Comparison of ENCODE assay signal across 7 mouse cellular contexts in the genomic region with DNA sequence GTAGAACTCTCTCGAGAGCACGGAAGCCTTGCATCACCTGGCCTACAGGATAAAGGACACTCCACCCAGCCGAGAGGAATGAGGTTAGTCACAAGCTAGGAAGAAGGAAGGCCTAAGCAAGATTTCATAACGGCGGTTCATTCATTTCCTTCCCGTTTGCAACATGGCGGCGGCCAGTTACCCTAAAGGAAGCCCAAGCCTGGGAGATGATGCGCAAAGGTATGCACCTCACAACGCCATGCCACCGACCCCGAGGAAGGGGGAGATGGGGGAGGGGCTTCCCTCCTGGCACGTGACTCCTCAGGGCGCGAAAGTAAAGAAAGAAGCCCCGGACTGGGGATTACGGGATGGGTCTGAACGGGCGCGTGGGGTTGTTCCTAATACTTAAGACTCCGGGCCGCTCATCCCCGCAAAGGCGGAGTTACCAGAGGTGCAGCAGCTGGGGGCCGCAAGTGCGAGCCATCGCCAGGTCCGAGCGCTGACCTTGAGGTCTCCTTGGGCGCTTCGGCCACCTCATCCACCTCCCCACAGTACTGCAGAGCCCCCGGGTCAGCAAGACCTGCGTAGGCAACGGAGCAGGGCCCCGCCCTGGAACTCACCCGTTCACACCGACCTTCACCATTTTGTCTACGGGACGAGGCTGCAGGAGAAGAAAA. TPM values are rescaled to one million over a fixed set of nuclear protein-coding genes. Genes with fewer than 3 reads are reported as not detected.
DNase-seq lines count a peak whose midpoint lies in the region; ATAC-seq lines count a peak whose summit lies in the region.

No protein-coding gene starts in this region.

- H3K36me3 ChIP-seq in forebrain, embryonic 12.5 days (replicated peaks) = peaks cover 65% of the 10 kb centered on the region
- peaks cover 82% of the 10 kb centered on the region for H3K36me3 ChIP-seq in hindbrain, embryonic 10.5 days

- H3K4me2 ChIP-seq in forebrain, embryonic 12.5 days = peak overlapping the region; percentile 95

- peak overlapping the region; percentile 98 for H3K4me3 ChIP-seq in forebrain, embryonic 12.5 days (replicated peaks)
- peak overlapping the region; percentile 92 for H3K4me3 ChIP-seq in hindbrain, embryonic 10.5 days

- intact Hi-C loops in left cerebral cortex, postnatal 25 days (cut with DNase I) = loop anchor here (2.0 to 5.0 kb wide), 3 partner anchors 16 to 106 kb away; a partner anchor contains a TSS

- H3K27ac ChIP-seq in forebrain, embryonic 12.5 days = peak overlapping the region; percentile 96
- H3K27ac ChIP-seq in hindbrain, embryonic 10.5 days = peak overlapping the region; percentile 99

- peak overlapping the region; percentile 98 for H3K9ac ChIP-seq in forebrain, embryonic 12.5 days

- no peaks in the 10 kb centered on the region for H3K9me3 ChIP-seq in forebrain, embryonic 12.5 days
- no peaks in the 10 kb centered on the region for H3K9me3 ChIP-seq in hindbrain, embryonic 10.5 days

- peaks cover 56% of the 10 kb centered on the region for H3K4me1 ChIP-seq in forebrain, embryonic 12.5 days
- H3K4me1 ChIP-seq in hindbrain, embryonic 10.5 days (replicated peaks) = peaks cover 64% of the 10 kb centered on the region

- peak; percentile 47 for ATAC-seq in forebrain, embryonic 12.5 days (ENCODE audit: low FRiP score)
- ATAC-seq in megakaryocyte progenitor cell, adult 5-6 weeks (replicated peaks; ENCODE audit: poor library complexity) = peak; percentile 24

- DNase-seq in MN1 (ENCODE audit: low spot score) = peak; percentile 78
- peak; percentile 59 for DNase-seq in brain, adult 2 months (ENCODE audit: low read depth, low spot score)
- DNase-seq in hindbrain, embryonic 10.5 days (ENCODE audit: low spot score) = peak; percentile 84
- DNase-seq in left cerebral cortex, postnatal 25 days (ENCODE audit: low spot score in 2 of 2) = peak; percentile 49 to 52
- peak; percentile 65 to 72 for DNase-seq in spleen, postnatal 10 days (ENCODE audit: low spot score in 2 of 2)

- no peaks in the 10 kb centered on the region for H3K27me3 ChIP-seq in forebrain, embryonic 12.5 days
- H3K27me3 ChIP-seq in hindbrain, embryonic 10.5 days (ENCODE audit: insufficient read depth, poor library complexity, severe bottlenecking) = no peaks in the 10 kb centered on the region; the same call in 1 of the 2 replicates

- under 1% methylated on average over 38 of the region's 39 CpGs for WGBS in forebrain, embryonic 12.5 days
- WGBS in hindbrain, embryonic 10.5 days = under 1% methylated on average over 39 of the region's 39 CpGs

RNA-seq across cellular contexts. Expression of a gene that starts 1.5 kb away (rescaled TPM):
- 2,231 and 2,319 TPM in 2 replicates for polyA plus RNA-seq in forebrain, embryonic 12.5 days (2016; fragmentation: Nextera tagmentation; extraction: Ambion mirVana)
- polyA plus RNA-seq in hindbrain, embryonic 10.5 days (2016; fragmentation: Nextera tagmentation; extraction: Ambion mirVana) = 2,613 and 2,865 TPM in 2 replicates
- 1,000 to 10,000 TPM; 2,469 to 2,584 TPM for total RNA-seq in left cerebral cortex, postnatal 25 days (2021)
- total RNA-seq in megakaryocyte progenitor cell, adult 5-6 weeks (2015) = 3,979 and 4,068 TPM in 2 replicates
- 1,418 and 1,569 TPM in 2 replicates for total RNA-seq in megakaryocyte progenitor cell, adult 5-6 weeks (2017)

RNA-seq across cellular contexts. Expression of a gene that starts 19.8 kb away (rescaled TPM):
- 15.9 and 16.0 TPM in 2 replicates for polyA plus RNA-seq in forebrain, embryonic 12.5 days (2016; fragmentation: Nextera tagmentation; extraction: Ambion mirVana)
- polyA plus RNA-seq in hindbrain, embryonic 10.5 days (2016; fragmentation: Nextera tagmentation; extraction: Ambion mirVana) = 12.5 and 18.3 TPM in 2 replicates
- total RNA-seq in left cerebral cortex, postnatal 25 days (2021) = 10 to 100 TPM; 52.7 to 63.0 TPM
- total RNA-seq in megakaryocyte progenitor cell, adult 5-6 weeks (2015) = 14.3 and 18.1 TPM in 2 replicates
- total RNA-seq in megakaryocyte progenitor cell, adult 5-6 weeks (2017) = 14.2 and 15.7 TPM in 2 replicates

RNA-seq across cellular contexts. Expression of a gene that starts 26.7 kb away (rescaled TPM):
- 221 and 246 TPM in 2 replicates for polyA plus RNA-seq in forebrain, embryonic 12.5 days (2016; fragmentation: Nextera tagmentation; extraction: Ambion mirVana)
- polyA plus RNA-seq in hindbrain, embryonic 10.5 days (2016; fragmentation: Nextera tagmentation; extraction: Ambion mirVana) = 199 and 233 TPM in 2 replicates
- total RNA-seq in left cerebral cortex, postnatal 25 days (2021) = 10 to 100 TPM; 18.9 to 25.6 TPM
- 205 and 228 TPM in 2 replicates for total RNA-seq in megakaryocyte progenitor cell, adult 5-6 weeks (2015)
- total RNA-seq in megakaryocyte progenitor cell, adult 5-6 weeks (2017) = 207 and 256 TPM in 2 replicates

RNA-seq across cellular contexts. Expression of a gene that starts 26.8 kb away (rescaled TPM):
- 192 and 193 TPM in 2 replicates for polyA plus RNA-seq in forebrain, embryonic 12.5 days (2016; fragmentation: Nextera tagmentation; extraction: Ambion mirVana)
- polyA plus RNA-seq in hindbrain, embryonic 10.5 days (2016; fragmentation: Nextera tagmentation; extraction: Ambion mirVana) = 206 and 213 TPM in 2 replicates
- total RNA-seq in left cerebral cortex, postnatal 25 days (2021) = 10 to 100 TPM; 70.4 to 73.6 TPM
- 144 and 171 TPM in 2 replicates for total RNA-seq in megakaryocyte progenitor cell, adult 5-6 weeks (2015)
- 128 and 156 TPM in 2 replicates for total RNA-seq in megakaryocyte progenitor cell, adult 5-6 weeks (2017)

RNA-seq across cellular contexts. Expression of a gene that starts 33.1 kb away (rescaled TPM):
- polyA plus RNA-seq in forebrain, embryonic 12.5 days (2016; fragmentation: Nextera tagmentation; extraction: Ambion mirVana) = 62.9 and 63.6 TPM in 2 replicates
- 67.6 and 83.8 TPM in 2 replicates for polyA plus RNA-seq in hindbrain, embryonic 10.5 days (2016; fragmentation: Nextera tagmentation; extraction: Ambion mirVana)
- 10 to 100 TPM; 27.1 to 28.0 TPM for total RNA-seq in left cerebral cortex, postnatal 25 days (2021)
- 42.8 and 43.7 TPM in 2 replicates for total RNA-seq in megakaryocyte progenitor cell, adult 5-6 weeks (2015)
- 82.3 and 83.8 TPM in 2 replicates for total RNA-seq in megakaryocyte progenitor cell, adult 5-6 weeks (2017)

Comparison
In these comparisons a context has a peak if more than half of its experiments do, and no peak if none do; other contexts are left out.
1. Peak in every context shown above with its lines: DNase-seq, ATAC-seq, H3K4me3 ChIP-seq and H3K27ac ChIP-seq.
2. RNA of a gene that starts 26.7 kb away (total RNA-seq): 205 to 256 TPM in megakaryocyte progenitor cell, adult 5-6 weeks; 18.9 to 25.6 TPM in left cerebral cortex, postnatal 25 days; every median in the first group is over 4 times any median in the second.